Mouse (Mus musculus) midbrain, postnatal 0 days (tissue): ENCODE data around the gene Trdmt1. TPM values are rescaled to one million over a fixed set of nuclear protein-coding genes. Genes with fewer than 3 reads are reported as not detected.

ENCODE experiments used
- ATAC-seq: fragments of 200-750 bp; cut with Nextera tagmentation; 2 replicates; pipeline ENCODE4 v1.8.0; 2017; ENCODE audit warnings: moderate number of reproducible peaks, mild to moderate bottlenecking, moderate TSS enrichment, moderate library complexity; ENCODE audit not compliant: low FRiP score
- DNase-seq: peaks from one replicate; pipeline ENCODE4 v3.0.0-alpha.2; 2015; ENCODE audit warnings: low spot score
- H3K27ac ChIP-seq: fragments of 300-500 bp; sonication (generic); 2 replicates; pipeline ENCODE4 v1.5.1; 2014; ENCODE audit warnings: low read depth, mild to moderate bottlenecking, low read length, mixed read lengths
- H3K27me3 ChIP-seq: fragments of 300-500 bp; sonication (generic); 2 replicates; pipeline ENCODE4 v1.6.1; 2014; ENCODE audit warnings: low read length, control low read depth, mixed read lengths; ENCODE audit not compliant: insufficient read depth
- H3K36me3 ChIP-seq: fragments of 300-500 bp; sonication (generic); 2 replicates; pipeline ENCODE4 v1.6.1; 2014; ENCODE audit warnings: low read length, control low read depth, mixed read lengths; ENCODE audit not compliant: insufficient read depth
- H3K4me1 ChIP-seq: fragments of 300-500 bp; sonication (generic); 2 replicates; pipeline ENCODE4 v1.6.1; 2014; ENCODE audit warnings: mild to moderate bottlenecking, control low read depth, antibody characterized with exemption, low read length, mixed read lengths; ENCODE audit not compliant: insufficient read depth
- H3K4me2 ChIP-seq: fragments of 300-500 bp; sonication (generic); 2 replicates; pipeline ENCODE4 v1.6.1; 2014; ENCODE audit warnings: low read depth, mild to moderate bottlenecking, low read length, mixed read lengths; ENCODE audit not compliant: poor library complexity, severe bottlenecking
- H3K4me3 ChIP-seq: fragments of 300-500 bp; sonication (generic); 2 replicates; pipeline ENCODE4 v1.5.1; 2014; ENCODE audit warnings: low read depth, mild to moderate bottlenecking, low read length, moderate library complexity
- H3K9ac ChIP-seq: fragments of 300-500 bp; sonication (generic); replicated peaks from 2 replicates; pipeline ENCODE4 v1.6.1; 2014; ENCODE audit warnings: mild to moderate bottlenecking, low read length, moderate library complexity, mixed read lengths; ENCODE audit not compliant: poor library complexity, severe bottlenecking
- H3K9me3 ChIP-seq: fragments of 300-500 bp; sonication (generic); 2 replicates; pipeline ENCODE4 v1.6.1; 2016; ENCODE audit warnings: low read length, control low read depth
- CTCF ChIP-seq: IDR thresholded peaks from 2 replicates; pipeline ENCODE4 v1.5.1; 2016; ENCODE audit warnings: antibody characterized with exemption, mild to moderate bottlenecking
- WGBS: fragments of 180-500 bp; shearing (Covaris S2); extraction: QIAGEN DNeasy Blood & Tissue Kit; methylation state at CpG from one replicate; pipeline ENCODE4 v1.1.7; 2014; 5-methylcytosine and 5-hydroxymethylcytosine counted together
- polyA plus RNA-seq: library from polyadenylated mRNA; unstranded; fragments of >200 nt; fragmentation: Nextera tagmentation; extraction: Ambion mirVana; gene quantifications from 2 replicates; pipeline ENCODE4 v1.2.1, GENCODE M21; 2015
- total RNA-seq: library from RNA; depleted of rRNA; stranded (reverse); fragments of >200 nt; gene quantifications from 2 replicates; pipeline ENCODE4 v1.2.3, GENCODE M21; 2014

Gene Trdmt1
- total and polyA plus RNA-seq, 2 experiments from 2014 or later: 5.8 to 6.6 TPM

GRCm38 (mm10) chr2:13486470-13486869 is 58.0 kb downstream of the Trdmt1 start:
- WGBS: 76% methylated on average over 8 of the region's 8 CpGs
- no peaks in the 10 kb centered on the region for H3K4me1 ChIP-seq
- H3K36me3 ChIP-seq: no peaks in the 10 kb centered on the region
- no peak overlapping the region for H3K27ac ChIP-seq
- no peak for ATAC-seq
- H3K27me3 ChIP-seq: no peaks in the 10 kb centered on the region
- no peaks in the 10 kb centered on the region for H3K9me3 ChIP-seq
- no peak overlapping the region for H3K9ac ChIP-seq
- H3K4me2 ChIP-seq: no peak overlapping the region
- no peak for DNase-seq
- no peak for TF ChIP-seq CTCF
- no peak overlapping the region for H3K4me3 ChIP-seq

- WGBS: 88% methylated on average over 3 of the region's 3 CpGs
- Histone ChIP-seq H3K27ac (no peak overlapping the region), H3K4me3 (no peak overlapping the region), H3K36me3 (no peaks in the 10 kb centered on the region), H3K9ac (no peak overlapping the region), H3K9me3 (no peaks in the 10 kb centered on the region), H3K4me1 (no peaks in the 10 kb centered on the region), H3K4me2 (no peak overlapping the region), H3K27me3 (no peaks in the 10 kb centered on the region)
- DNase-seq (no peak), ATAC-seq (no peak)
- no peak for TF ChIP-seq CTCF
These were observed 59.9 kb downstream of the Trdmt1 start for GRCm38 (mm10) chr2:13484566-13484965.

GRCm38 (mm10) chr2:13480744-13481143 is 63.7 kb downstream of the Trdmt1 start:
- TF ChIP-seq CTCF: no peak
- Histone ChIP-seq H3K27me3 (no peaks in the 10 kb centered on the region), H3K4me2 (no peak overlapping the region), H3K9me3 (no peaks in the 10 kb centered on the region), H3K4me1 (no peaks in the 10 kb centered on the region), H3K36me3 (no peaks in the 10 kb centered on the region), H3K4me3 (no peak overlapping the region), H3K27ac (no peak overlapping the region), H3K9ac (no peak overlapping the region)
- no peak for ATAC-seq
- 94% methylated on average over 2 of the region's 2 CpGs for WGBS
- DNase-seq: no peak

- Histone ChIP-seq H3K27me3 (no peaks in the 10 kb centered on the region), H3K4me1 (no peaks in the 10 kb centered on the region), H3K4me3 (no peak overlapping the region), H3K4me2 (no peak overlapping the region), H3K9ac (no peak overlapping the region), H3K27ac (no peak overlapping the region), H3K36me3 (no peaks in the 10 kb centered on the region), H3K9me3 (no peaks in the 10 kb centered on the region)
- ATAC-seq: no peak
- TF ChIP-seq CTCF: no peak
- 94% methylated on average over 7 of the region's 7 CpGs for WGBS
- no peak for DNase-seq
These were observed 65.3 kb downstream of the Trdmt1 start for GRCm38 (mm10) chr2:13479165-13479564.

- WGBS: 94% methylated on average over 3 of the region's 3 CpGs
- no peaks in the 10 kb centered on the region for H3K36me3 ChIP-seq
- no peak for ATAC-seq
- no peak overlapping the region for H3K27ac ChIP-seq
- H3K4me2 ChIP-seq: no peak overlapping the region
- H3K9me3 ChIP-seq: no peaks in the 10 kb centered on the region
- H3K4me1 ChIP-seq: no peaks in the 10 kb centered on the region
- TF ChIP-seq CTCF: no peak
- no peak for DNase-seq
- no peak overlapping the region for H3K9ac ChIP-seq
- no peaks in the 10 kb centered on the region for H3K27me3 ChIP-seq
- H3K4me3 ChIP-seq: no peak overlapping the region
These were observed 74.4 kb downstream of the Trdmt1 start for GRCm38 (mm10) chr2:13470108-13470507.

- H3K36me3 ChIP-seq: no peaks in the 10 kb centered on the region
- H3K27ac ChIP-seq: no peak overlapping the region
- no peak overlapping the region for H3K4me2 ChIP-seq
- H3K4me3 ChIP-seq: no peak overlapping the region
- no peak overlapping the region for H3K9ac ChIP-seq
- 87% methylated on average over 4 of the region's 4 CpGs for WGBS
- TF ChIP-seq CTCF: no peak
- no peaks in the 10 kb centered on the region for H3K27me3 ChIP-seq
- DNase-seq (no peak), ATAC-seq (no peak)
- H3K9me3 ChIP-seq: no peaks in the 10 kb centered on the region
- no peaks in the 10 kb centered on the region for H3K4me1 ChIP-seq
These were observed 74.8 kb downstream of the Trdmt1 start for GRCm38 (mm10) chr2:13469641-13470040.
